Mouse (Mus musculus) G1E (cell line): ENCODE measurements at regions not wholly inside any gene's neighbourhood (a gene's known extent, or its start where the extent isn't known, plus 50 kb on each side); places are given as distances from the start of the nearest gene placed in this dataset.

Experiments used
- CTCF ChIP-seq: IDR thresholded peaks from 2 replicates; pipeline ENCODE4 v1.5.1; 2012; ENCODE audit warnings: low read depth, low read length, inconsistent platforms, mixed read lengths
- GATA1 ChIP-seq: IDR thresholded peaks from 2 replicates; pipeline ENCODE4 v1.6.1; 2012; ENCODE audit warnings: borderline replicate concordance, low read length, inconsistent platforms, mixed read lengths
- GATA2 ChIP-seq: IDR thresholded peaks from 2 replicates; pipeline ENCODE4 v1.6.1; 2012; ENCODE audit warnings: low read depth, low read length, inconsistent platforms, borderline replicate concordance
- POLR2AphosphoS5 ChIP-seq: IDR thresholded peaks from 2 replicates; pipeline ENCODE4 v1.6.1; 2012; ENCODE audit warnings: low read depth, low read length, inconsistent platforms; ENCODE audit not compliant: insufficient replicate concordance
- TAL1 ChIP-seq: conservative IDR thresholded peaks from 2 replicates; pipeline ENCODE4 v1.6.1; 2012; ENCODE audit warnings: low read depth, low read length, inconsistent platforms, mixed read lengths

GRCm38 (mm10) chr4:55227394-55227793 is 122.4 kb upstream of the Rad23b start:
- TF ChIP-seq CTCF: no peak
- no peak for TF ChIP-seq GATA2
- no peak for TF ChIP-seq TAL1
- no peak for TF ChIP-seq POLR2AphosphoS5
- TF ChIP-seq GATA1: no peak
